Mouse (Mus musculus): Measurements from ENCODE around the gene L3hypdh. TPM values are rescaled to one million over a fixed set of nuclear protein-coding genes. Genes with fewer than 3 reads are reported as not detected.

Gene L3hypdh
- polyA plus RNA-seq, 1 experiment from 2014 or later: 7.0 TPM

Small RNA genes within 50 kb of the gene (microRNA-seq; reads per million reads assigned to microRNA genes)
- not detected for gene Gm24466

Other genes starting within 250 kb of the L3hypdh start
- 0.32 and 0.57 TPM in 2 replicates for gene Gpr135, start 14.3 kb downstream of the L3hypdh start, polyA plus RNA-seq (2016; fragmentation: Nextera tagmentation; extraction: Ambion mirVana)
- gene Jkamp, start 150 bp upstream of the L3hypdh start, polyA plus RNA-seq (2016; fragmentation: Nextera tagmentation; extraction: Ambion mirVana): 71.9 and 73.2 TPM in 2 replicates
- not detected in 2 replicates for gene Ccdc175, start 99.6 kb upstream of the L3hypdh start, polyA plus RNA-seq (2016; fragmentation: Nextera tagmentation; extraction: Ambion mirVana)